Mouse (Mus musculus) mouse trophoblast stem cell (cell line): ENCODE results near the gene Chic1.

Experiments
- in situ Hi-C, 2 experiments: fragments of 300-500 bp; cut with MseI, MboI; formaldehyde crosslinking; loops; 2 replicates in 1 of 2; 3 replicates in 1 of 2; pipeline ENCODE4 v1.15.1; 2025

The Chic1 gene

DNA sequence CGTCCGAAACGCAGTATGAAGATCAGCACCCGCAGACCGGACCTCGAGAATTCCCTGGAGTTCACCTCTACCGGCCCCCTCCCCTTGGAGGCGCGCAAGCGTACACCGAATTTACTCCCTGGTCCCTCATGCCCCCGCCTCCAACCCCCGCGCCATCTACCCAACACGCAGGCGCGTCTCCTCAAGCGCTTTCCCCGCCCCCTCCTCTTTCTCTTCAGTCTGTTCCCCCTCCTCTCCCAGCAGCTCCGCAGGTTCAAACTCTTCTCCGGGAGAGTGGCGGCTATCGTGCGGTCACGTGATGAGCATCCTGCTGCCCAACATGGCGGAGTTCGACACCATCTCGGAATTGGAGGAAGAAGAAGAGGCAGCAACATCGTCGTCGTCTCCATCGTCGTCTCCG, at the start of gene Chic1:
TSS of gene Chic1 (plus strand) at position 190 of the 400 bp plus-strand sequence.
- in situ Hi-C loops, result no loop called here

DNA sequence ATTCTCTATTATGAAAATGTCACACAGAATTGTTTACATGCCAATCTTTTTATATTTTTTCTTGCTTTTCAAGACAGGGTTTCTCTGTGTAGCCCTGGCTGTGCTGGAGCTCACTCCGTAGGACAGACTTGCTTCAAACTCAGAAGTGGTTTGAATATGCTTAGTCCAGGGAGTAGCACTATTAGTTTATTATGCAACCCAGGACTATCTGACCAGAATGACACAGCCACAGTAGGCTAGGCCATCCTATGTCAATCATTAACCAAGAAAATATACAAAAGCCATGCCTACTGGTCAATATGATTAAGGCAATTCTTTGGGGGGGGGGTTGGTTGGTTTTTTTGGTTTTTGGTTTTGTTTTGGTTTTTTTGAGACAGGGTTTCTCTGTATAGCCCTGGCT, 48.0 kb upstream of the Chic1 start:
- in situ Hi-C loops, result no loop called here

DNA sequence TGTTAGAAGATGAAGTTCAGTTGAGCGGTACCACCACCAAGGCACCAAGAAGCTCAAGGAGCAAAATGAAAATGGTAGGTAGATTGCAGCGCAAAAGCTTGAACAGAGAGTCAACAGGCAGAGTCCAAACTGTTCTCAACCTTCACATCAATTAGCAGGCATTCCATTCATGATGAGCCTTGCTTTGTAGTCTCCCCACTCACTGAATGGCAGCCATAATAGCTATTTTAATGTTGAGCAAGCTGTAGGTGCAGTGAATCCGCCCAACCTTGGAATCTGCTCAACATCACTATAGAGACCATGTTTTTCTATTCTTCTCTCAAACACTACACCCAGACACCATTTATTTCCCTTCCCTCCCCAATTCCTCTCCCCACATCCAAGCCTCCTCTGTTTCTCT, 44.6 kb upstream of the Chic1 start:
- in situ Hi-C loops, result no loop called here

DNA sequence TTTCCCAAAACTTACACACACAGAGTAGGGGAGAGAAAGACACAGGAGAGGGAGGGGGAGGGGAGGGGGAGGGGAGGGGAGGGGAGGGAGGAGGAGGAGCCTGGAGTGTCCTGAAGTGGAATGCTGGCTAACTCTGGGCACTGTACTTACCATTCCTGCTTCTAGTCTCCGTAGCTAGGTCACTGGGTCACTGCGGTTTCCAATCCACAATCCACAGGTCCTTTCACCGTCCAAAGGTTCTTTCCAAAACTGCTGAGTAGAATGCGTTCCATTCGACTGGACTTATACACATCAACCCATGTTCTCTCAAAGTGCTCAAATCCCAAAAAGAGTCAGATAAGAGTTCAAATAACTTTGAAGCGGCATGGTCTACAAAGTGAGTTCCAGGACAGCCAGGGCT, 42.1 kb upstream of the Chic1 start:
- in situ Hi-C loops, result no loop called here

DNA sequence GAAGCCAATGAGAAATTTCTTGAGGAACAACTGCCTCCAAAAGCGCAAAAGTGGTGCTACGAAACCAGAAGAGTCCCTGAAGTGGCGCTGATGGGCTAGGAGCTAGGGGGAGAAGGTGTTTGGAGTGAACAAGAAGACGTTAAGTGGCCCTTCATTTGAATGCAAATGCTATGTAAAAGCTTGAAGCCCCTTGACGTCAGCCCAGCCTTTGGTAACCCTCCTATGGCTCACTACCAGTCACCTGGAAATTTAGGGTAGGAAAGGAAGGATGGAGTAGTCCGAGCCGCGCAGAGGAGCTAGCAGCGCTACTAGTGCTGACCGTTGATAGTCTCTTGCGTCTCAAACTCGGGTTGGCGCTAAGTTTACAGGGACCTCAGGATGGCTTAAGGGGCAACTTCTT, 35.1 kb upstream of the Chic1 start, which contains the start of gene Cdx4:
TSS of gene Cdx4 (plus strand) at position 253 of the 400 bp plus-strand sequence.
- in situ Hi-C loops, result no loop called here

DNA sequence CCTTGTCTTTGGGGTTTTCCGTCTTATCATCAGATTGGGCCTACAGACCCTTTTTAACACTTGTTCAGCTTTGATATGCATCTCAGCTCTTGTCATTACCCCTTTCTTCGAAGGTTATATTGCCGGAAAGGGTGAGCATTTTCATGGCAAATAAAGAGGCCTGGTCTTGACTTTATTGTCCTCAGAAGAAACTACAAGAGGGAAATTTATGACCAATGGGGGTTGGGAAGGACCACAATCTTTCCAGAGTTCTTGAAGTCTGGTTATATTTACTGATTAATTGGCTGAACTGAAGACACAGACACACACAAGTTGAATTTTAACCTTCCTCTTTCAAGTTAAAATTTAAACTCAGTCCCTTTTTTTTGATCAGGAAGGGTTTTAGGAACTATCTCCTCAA, 30.4 kb upstream of the Chic1 start:
- in situ Hi-C loops, result no loop called here

DNA sequence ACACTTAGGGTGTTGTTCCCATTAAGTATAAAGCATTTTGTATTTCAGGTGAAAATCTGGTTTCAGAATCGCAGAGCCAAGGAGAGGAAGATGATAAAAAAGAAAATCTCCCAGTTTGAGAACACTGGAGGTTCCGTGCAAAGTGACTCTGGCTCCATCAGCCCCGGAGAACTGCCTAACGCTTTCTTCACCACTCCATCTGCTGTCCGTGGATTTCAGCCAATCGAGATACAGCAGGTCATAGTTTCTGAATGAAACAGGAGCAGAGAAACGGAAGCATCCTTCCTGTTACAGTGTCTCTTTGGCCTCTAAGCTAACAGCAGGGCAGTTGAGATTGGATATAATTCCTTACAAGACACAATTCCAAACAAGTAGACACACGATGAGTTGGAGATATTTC, 26.9 kb upstream of the Chic1 start:
- in situ Hi-C loops, result no loop called here

DNA sequence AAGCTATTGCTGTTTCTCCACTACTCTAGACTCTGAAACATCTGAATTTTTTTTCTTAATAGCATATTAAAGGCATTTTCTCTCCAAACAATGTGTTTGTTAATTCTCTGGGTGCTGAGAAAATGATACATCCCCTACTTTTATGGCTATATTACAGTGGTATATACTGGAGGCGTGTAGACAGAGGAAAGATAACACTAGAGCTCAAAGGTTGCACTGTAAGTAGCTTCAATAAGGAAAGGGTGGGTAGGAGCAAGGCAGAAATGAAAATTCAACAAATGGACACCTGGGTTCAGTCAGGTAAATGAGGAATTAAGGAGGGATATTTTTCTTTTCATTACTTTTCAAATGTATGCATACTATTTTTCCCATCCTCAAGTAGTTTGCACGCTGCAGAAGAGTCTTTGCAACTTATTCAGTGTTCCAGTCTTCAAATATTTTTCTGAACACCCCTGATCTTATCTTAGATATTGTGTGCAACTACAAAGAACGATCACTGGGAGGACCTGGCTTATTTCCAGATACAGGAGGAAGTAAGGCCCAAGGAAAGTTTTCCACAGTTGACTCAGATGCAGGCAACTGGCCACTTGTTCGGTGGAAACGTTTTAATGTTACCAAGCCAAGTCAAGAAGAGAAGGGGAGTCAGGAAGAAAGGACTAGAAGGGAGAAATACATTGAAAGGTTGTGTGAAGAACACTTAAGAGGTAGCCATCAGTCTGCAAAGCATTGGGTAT, 25.0 kb upstream of the Chic1 start:
- in situ Hi-C loops, result no loop called here

DNA sequence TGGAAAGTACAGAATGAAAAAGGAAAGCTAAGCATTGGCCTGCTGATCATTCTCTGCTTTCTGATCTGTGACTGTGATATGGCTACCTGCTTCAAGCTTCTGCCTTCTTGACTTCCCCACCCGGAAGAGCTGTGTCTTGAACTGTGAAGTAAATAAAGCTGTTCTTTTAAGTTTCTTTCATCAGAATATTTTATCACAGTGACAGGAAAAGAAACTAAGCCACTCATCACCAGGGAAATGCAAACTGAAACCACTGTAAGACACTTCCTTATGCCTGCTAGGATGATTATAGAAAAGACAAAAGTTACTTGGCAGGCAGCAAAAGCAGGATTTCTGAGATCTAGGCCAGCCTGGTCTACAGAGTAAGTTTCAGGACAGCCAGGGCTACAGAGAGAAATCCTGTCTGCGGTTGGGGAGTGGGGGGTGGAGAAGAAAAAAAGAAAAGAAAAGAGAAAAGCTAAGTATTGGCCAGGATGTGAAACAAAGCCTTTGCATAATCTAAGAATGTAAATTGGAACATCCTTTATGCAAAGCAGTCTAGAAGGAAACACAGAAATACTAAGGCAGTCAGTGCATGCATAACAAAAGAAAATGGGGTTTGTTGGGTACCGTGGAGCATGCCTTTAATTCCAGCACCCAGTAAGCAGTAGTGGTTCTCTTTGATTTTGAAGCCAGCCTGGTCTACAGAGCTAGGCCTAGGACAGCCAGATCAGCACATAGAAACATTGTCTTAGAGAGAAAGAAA, 14.7 kb upstream of the Chic1 start:
- in situ Hi-C loops, result no loop called here

DNA sequence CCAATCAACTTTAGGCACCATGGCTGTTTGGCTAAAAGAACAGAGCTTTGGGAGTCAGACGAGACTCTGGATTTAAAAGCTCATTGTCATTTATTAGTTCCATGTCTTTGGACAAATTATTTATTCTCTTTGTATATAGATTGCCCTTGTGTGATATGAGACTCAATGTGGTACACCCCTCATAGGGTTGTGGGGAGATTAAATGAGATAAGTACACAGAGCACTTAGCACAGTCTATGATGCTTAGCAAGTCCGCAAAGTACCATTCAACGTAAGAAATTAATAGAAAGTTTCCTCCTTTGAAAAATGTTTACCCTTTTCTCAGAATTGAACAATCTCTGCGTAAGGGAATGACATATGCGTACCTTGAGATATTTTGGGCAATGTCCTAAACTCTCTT, 492 bp upstream of the Chic1 start:
- in situ Hi-C loops, result no loop called here

DNA sequence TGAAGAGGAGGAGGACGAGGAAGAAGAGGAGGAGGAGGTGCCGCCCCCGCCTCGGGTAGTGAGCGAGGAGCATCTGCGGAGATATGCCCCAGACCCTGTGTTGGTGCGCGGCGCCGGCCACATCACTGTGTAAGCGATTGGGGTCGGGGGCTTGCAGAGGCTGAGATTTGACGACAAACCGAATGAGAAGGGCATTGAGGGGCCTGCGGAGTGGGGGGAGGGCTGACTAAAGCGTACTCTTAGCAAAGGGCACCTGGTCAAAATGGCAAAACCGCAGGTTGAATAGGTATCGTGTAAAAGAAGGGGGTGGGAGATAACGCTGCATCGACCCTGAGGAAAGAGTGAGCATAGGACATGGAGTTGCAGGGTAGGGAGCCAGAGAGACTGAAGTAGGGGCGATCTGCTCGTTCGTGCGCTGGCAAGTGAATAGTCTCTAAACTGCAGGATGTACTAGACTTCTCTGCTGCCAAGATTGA, 523 bp downstream of the Chic1 start:
- in situ Hi-C loops, result no loop called here

DNA sequence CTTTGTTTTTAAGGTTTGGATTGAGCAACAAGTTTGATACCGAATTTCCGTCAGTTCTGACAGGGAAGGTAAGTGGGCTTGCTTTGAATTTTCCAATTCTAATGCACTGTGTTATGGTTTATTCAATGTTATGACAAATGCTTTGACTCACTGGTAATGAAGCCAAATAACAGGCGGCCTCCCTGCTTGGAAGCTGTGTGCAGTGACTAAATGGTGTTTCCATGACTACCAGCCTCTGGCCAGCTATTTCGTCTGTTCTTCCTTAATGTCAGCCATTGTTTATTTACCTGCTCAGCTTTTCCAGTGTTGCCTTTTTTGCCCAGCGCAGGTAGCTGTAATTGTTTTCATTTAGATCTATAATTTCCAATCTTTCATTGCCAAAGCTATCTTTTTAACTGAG, 9.9 kb downstream of the Chic1 start:
- in situ Hi-C loops, result no loop called here

DNA sequence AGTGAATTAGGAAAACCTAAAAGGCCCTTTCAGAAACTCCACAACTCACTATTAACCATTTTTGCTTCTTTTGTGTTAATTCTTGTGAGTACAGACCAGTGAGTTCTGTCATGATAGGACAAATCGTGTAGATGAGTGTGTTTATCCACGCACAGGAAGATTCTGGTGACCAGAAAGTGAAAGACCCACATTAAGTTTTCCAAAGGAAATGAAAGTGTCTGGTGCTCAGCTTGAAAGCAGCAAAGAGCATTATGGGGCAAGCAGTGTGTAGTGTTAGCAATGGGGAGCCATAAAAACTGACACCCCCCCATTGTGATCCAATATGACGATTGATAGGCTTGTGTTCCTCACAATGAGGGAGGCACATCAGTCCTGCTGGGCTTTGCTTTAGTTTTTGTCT, 12.4 kb downstream of the Chic1 start:
- in situ Hi-C loops, result no loop called here

DNA sequence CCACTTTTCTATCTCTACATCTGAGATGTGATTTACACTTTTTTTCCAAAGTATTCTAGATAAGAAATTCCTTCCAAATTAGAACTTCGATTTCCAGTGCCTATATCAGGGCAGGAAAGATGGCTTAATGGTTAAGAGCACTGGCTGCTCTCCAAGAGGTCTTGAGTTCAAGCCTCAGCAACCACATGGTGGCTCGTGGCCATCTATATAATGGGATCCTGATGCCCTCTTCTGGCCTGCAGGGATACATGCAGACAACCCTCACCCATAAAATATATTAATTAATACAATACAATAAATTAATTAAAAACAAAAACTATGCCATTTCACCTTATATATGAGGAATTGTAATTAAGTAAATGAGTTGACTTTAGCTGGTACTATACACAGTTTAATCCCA, 14.9 kb downstream of the Chic1 start:
- in situ Hi-C loops, result loop anchor here (5.0 kb wide), 2 partner anchors 66 to 99 kb away; no protein-coding TSS in a partner anchor

DNA sequence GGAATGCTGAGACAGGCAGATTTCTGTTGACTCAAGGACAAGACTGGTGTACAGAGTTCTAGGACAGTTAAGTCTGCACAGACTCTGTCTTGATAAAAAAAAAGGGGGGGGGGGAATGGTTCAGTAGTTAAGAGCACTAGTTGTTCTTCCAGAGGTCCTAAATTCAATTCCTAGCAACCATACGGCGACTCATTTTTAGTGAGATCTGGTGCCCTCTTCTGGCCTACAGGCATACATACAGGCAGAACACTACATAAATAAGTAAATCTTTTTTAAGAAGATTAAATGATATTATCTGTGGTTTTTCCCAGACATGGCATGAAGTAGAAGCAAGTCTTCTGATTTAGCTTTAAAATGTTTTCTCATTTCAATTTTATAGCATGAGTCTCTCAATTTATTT, 15.4 kb downstream of the Chic1 start:
- in situ Hi-C loops, result loop anchor here (5.0 kb wide), 2 partner anchors 66 to 99 kb away; no protein-coding TSS in a partner anchor

DNA sequence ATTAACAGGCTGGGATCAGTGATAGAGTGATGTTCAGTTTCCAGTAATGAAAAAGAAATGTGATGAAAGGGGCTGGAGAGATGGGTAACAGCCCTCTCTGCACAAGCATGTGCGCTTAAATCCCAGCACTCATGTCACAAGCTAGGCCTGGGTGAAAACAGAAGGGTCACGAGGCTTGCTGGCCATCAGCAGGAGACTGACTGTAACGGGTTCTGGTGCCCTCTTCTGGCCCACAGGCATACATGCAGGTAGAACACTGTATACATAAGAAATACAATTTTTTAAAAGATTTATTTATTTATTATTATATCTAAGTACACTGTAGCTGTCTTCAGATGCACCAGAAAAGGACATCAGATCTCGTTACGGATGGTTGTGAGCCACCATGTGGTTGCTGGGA, 18.0 kb downstream of the Chic1 start:
- in situ Hi-C loops, result loop anchor here (5.0 kb wide), 2 partner anchors 63 to 102 kb away; no protein-coding TSS in a partner anchor

DNA sequence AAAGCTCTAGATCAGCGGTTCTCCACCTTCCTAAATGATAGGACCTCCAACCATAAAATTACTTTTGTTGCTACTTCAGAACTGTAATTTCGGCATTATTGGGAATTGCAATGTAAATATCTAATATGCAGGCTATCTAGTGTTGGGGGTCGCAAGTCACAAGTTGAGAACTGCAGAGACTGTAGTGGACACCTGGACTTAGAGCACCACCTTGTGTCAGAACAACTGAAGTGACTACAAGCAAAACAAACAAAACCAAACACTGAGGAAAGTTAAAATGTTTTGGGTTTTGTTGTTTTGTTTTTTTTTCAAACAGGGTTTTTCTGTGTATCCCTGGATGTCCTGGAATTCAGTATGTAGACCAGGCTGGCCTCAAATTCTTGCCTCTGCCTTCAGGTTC, 28.3 kb downstream of the Chic1 start:
- in situ Hi-C loops, result no loop called here

DNA sequence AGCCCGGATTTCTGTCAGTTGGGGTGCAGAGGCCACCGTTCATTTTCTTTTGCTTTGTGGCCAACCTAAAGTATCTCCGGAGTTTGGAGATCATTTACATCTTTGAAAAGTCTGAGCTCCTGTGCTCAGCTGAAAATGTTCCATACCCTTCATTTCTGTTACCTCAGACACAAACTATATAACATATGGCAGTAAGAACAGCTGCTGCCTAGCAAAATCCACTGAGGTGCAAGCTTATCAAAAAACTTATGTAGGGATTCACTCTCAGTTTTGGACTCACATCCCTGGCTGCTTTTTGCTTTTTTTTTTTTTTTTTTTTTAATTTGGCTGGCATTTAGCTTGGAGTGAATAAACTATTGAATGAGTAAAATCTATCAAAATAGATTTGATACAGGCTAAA, 31.9 kb downstream of the Chic1 start:
- in situ Hi-C loops, result no loop called here

DNA sequence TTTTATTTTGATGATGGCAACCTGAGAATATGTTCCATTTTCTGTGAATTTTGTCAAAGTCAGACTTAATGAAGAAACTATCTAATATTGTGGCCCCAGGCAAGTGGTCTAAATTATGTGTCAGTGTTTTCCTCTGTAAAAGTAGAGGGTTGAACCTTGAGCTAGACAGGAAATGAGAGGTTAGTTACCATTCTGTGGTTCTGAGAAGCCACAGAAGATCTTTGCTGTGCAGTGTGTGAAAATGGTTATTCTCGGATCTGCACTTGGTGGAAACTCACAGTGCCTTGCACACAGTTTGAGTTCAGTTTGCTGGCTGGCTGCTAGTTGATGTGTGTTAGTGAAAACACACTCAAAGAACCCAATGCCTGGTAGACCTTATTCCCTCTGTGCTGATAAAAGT, 37.6 kb downstream of the Chic1 start:
- in situ Hi-C loops, result no loop called here

DNA sequence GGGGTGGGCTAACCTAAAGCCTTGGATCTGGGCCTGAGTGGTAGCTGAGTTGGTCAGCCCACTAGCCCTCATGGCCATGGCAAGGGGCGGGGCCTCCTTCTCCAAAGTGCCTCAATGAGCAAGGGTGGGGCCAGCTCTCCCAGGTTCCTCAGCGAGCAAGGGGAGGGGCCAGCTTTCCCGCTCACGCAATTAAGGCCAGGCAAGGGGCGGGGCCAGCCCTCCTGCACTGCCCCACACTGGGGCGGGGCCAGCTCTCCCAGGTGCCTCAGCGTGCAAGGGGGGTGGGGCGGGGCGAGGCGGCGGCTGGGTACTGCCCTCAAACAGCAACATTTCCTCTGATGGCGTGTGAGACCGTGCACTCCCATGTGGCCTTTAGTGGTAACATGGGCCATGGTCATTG, 48.7 kb downstream of the Chic1 start:
- in situ Hi-C loops, result no loop called here

DNA sequence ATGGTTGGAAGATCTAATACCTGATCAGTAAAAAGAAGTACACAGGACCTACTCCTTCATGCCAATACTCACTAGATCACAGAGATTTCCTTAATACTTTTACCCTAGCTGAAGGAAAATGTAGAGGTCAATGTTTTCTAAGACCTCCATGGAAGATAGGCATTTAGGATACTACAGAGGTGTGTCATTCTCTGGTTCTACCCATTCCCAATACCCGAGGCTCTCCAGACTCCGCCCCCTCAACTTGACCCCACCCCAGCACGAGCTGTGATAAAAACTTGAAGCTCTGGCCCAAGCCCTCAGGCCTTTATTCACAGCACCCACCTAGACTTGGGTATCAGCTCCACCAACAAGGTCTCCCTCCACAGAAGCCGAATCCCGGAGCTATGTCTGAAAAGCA, 57.9 kb downstream of the Chic1 start, which contains the start of gene Tsx:
TSS of gene Tsx (plus strand) at position 301 of the 400 bp plus-strand sequence.
- in situ Hi-C loops, result no loop called here

DNA sequence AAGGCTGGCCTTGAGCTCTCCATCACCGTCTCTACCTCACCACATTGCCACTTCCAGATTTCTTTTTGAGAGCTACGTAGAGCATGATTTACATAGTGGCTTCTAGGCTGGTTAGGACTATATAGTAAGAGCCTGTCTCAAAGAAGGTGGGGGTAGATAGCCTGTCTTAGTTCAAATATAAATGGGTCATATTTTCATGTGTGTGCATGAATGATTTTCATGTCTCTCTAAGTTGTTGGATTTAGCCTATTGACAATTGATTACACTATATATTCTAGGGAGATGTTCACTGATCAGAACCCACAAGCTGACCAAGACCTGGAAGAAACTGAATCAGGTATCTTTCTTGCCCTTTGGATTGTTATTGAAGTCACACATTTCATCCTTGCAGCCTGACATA, 65.4 kb downstream of the Chic1 start, which contains the start of gene Gm26992:
TSS of gene Gm26992 (plus strand) at position 301 of the 400 bp plus-strand sequence.
- in situ Hi-C loops, result no loop called here

DNA sequence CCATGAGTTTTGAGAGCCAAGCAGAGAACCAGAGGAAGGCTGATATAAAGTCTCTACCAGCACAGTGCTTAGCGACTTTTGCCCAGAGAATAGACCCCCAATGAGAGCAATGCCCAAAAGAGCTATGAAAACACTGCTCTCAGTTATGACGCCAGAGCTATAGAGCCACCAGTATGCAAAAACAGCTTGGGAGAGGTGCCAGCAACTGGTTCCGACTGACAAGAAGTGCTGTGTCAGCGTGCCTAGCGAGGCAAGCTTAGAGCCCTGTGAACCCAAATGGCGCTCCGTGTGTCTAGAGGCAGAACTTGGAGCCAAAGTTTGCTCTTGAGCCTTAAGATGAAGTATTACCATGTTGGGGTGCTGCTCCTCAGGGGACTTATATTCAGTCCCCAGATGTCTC, 71.4 kb downstream of the Chic1 start:
- in situ Hi-C loops, result no loop called here
